Mouse (Mus musculus) spleen, postnatal 4 days (tissue): ENCODE data around the gene Atxn1.
A peak's percentile ranks its signal among the peaks of the same experiment; 100 is the strongest.

ENCODE experiments used
- DNase-seq, 2 experiments: peaks; one replicate each; pipeline ENCODE4 v3.0.0; 2022; ENCODE audit warnings: low spot score in 2 of 2

Atxn1 gene

DNA sequence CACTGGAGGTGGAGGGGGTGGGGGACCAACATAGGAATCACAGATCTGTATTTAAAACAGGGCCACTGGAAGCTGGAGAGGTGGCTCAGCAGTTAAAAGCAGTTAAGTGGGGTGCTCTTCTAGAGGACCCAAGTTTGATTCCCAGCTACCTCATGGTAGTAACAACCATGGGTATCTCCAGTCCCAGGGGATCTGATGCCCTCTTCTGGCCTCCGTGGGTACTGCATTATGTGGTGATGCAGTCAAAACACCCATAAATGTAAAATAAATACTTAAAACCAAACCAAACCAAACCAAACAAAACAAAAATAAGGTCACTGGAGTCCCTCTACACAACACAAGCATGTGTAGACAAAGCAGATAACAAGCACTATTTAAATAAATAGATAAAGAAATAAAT lies 32.9 kb downstream of the Atxn1 start:
- DNase-seq = peak; percentile 31 to 72

GRCm38 (mm10) chr13:45931215-45931614 lies 33.6 kb downstream of the Atxn1 start:
- no peak for DNase-seq

DNA sequence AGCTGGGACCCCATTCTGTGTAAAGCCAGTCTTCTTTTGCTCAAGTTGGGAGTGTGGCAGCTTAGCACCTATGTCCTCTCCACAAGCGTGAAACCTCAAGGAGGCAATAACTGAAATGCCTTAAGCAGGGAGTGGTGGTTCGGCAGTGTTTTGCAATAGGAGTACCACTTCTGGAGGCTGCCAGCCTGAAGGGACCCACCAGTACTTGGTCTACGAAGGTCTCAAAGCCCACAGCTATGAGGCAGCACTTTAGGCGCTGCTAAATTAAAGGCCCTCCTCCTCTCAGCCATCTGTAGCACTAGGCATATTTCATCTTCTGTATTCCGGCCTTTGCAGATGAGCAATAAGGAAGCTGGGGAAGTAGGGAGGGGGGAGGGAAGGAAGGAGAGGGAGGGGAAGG lies 35.1 kb downstream of the Atxn1 start:
- DNase-seq = no peak

- no peak for DNase-seq
Measured at GRCm38 (mm10) chr13:45925294-45925693, 39.5 kb downstream of the Atxn1 start.

DNA sequence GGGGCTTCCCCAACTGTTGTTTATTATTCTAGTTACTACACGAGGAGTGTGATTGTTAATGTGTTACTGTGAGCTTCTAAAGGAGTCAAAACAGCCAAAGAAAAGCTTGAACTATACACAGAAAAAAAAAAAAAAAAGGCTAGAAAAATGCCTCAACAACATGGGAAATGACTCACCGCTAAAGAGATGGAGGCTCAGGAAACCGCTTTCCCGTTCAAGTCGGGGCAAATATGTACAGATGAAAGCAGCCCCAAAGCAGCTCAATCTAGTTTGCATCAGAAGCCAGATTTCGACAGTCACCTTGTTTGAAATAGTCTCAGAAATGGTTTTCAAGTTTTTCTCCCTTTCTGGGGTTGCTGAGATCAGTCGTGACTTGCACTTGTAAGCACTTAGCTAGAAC lies 40.3 kb downstream of the Atxn1 start:
- no peak for DNase-seq

DNA sequence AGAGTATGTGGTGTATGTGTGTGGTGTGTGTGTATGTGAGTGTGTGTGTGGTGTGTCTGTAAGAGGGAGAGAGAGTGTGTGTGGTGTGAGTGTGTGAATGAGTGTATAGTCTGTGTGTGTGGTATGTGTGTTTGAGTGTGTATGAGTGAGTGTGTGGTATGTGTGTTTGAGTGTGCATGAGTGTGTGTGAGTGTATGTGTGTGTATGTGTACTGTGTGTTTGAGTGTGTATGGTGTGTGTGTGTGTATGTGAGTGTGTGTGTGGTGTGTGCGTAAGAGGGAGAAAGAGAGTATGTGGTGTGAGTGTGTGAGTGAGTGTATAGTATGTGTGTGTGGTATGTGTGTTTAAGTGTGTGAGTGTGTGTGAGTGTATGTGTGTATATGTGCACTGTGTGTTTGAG lies 41.7 kb downstream of the Atxn1 start:
- DNase-seq = no peak

DNA sequence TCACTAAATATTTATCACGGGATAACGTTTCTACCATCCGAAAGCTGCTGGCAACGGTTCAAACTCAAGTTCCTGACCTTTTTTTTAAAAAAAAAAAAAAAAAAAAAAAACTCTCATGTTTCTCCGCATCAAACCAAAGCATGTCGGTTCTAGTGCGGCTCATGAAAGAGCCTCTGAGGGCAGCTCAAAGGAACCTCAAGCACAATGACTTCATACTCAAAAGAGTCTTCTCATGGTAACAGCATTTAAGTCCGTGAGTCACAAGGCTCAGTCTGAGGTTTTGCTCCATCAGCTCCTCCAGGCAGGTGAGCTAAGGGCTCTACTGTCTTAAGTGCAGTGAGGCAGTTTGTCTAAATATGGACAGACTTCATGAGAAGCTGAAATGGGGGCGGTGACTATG lies 42.3 kb downstream of the Atxn1 start:
- DNase-seq = no peak

DNA sequence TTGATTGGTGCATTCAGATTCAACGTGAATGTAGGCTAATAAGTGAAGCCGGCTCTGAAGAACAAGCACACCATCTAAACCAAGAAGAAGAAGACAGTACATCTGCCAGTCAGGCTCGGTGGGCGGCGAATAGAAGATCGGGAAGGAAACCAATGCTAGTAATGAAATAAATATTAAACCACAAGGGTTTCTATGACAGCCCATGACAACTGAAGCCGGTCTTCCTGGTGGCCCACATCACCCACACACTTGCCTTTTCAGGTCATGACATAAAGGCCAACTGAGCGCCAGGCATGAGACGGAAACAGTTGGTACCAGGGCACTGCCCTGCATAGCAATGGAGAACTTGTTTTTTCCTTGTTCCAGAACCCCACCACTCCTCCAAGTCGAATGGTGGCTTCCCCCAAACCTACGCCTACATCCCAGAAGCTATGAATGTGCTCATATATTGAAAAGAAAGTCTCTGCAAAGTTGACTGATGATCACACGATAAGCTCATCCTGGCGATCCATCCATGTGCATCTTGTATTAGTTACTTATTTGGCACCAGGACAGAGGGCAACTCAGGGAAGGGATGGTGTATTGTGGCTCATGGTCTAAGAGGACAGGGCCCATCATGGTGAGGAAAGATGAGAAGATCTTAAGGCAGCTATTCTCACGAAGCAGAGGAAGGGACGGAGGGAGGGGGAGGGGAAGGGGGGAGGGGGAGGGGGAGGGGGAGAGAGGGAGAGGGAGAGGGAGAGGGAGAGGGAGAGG lies 45.7 kb downstream of the Atxn1 start:
- no peak for DNase-seq

DNA sequence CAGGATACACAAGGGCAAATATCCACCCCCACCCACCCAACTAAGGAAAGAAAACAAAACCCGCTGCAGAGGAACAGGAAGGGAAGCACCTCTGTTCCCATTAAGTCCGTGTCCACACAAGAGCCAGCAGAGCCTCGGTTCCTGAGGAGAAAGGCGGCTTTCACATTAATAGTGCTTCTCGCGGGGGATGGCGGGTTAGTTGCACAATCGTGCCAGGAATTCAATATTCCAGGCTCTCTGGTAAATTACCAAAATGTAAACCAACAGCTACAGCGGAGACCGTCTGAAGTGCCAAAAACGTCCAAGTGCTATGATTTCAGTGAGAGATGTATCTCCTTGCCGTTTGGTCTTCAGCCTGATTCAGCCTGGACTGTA lies 46.8 kb downstream of the Atxn1 start:
- no peak for DNase-seq

DNA sequence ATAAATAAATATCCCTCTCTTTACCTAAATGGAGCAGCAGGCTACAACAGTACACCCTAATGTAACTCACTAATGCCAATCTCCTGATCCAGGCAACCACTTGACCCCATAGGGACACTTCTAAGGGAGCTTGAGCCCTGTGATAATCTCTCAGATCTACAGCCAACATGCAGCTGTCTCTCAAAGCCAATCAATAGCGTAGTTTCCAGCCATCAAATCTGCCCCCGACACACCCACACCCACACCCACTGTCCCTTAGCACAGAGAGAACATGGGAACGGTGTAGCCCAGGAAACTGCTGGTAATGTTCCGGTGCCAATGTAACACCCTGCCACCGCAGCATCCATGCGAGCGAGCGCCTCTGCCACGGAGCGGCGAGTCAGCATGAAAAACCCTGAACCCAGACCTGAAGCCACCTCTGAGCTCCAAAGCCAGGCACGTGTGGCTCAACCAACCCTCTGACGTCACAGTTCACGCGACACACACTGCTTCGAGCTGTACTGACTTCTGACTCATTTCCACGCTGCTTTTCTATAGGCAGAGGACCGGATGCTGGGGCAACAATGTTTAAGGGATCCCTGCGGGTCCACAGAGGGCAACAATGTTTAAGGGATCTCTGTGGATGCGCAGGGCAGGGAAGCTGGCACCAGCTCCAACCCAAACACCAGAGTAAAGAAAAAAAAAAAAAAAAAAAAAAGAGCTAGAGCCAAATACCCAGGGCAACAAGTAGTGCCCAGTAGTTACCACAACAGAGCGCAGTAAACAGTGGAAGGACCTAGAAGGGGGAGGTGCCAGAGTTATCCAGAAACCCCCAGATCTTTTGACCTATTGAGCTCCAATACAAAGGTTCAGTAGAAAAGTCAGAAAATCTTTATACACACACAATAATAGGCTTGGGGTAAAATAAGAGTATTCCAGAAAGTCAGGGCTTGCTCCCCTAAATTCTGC lies 47.5 kb downstream of the Atxn1 start:
- no peak for DNase-seq

DNA sequence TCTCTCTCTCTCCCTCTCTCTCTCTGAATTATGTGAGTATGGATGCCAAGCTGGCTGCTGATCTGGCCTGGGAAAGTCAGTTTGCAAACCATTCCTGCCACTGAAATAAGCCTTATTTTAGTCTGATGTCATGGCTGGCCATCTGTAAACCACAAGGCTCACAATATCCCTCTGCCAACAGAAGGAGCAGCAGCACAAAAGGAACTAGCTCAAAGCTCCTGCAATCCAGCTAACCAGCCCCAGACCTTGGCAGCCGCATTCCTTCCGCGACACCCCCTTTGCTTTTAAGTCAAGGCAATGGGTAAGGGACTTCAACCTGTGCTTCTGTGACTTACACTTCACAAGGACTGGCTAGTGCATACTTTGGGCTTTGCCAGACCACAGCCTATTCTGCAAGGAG lies 48.9 kb downstream of the Atxn1 start:
- DNase-seq = no peak

DNA sequence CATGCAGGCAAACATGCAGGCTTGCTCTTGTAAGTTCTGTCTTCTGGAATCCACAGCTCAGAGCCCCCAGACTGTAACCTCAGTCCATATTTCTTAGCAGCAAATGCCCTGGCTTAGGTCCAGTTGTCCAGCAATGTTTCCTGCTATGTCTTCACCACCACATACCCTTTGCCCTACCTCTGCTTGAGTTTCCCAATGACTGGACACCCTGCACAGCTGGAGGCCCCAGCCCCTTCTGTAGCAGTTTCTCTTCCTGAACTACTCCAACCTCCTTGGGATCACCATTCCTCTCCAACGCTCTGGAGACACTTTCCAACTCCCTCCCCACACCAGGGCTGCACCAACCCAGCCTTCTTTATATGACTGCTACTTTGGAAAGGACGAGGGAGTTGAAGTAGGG lies 49.8 kb downstream of the Atxn1 start:
- no peak for DNase-seq

- DNase-seq = no peak
Measured at GRCm38 (mm10) chr13:45914117-45914516, 50.7 kb downstream of the Atxn1 start.

- no peak for DNase-seq
Measured at GRCm38 (mm10) chr13:45911848-45912247, 53.0 kb downstream of the Atxn1 start.

DNA sequence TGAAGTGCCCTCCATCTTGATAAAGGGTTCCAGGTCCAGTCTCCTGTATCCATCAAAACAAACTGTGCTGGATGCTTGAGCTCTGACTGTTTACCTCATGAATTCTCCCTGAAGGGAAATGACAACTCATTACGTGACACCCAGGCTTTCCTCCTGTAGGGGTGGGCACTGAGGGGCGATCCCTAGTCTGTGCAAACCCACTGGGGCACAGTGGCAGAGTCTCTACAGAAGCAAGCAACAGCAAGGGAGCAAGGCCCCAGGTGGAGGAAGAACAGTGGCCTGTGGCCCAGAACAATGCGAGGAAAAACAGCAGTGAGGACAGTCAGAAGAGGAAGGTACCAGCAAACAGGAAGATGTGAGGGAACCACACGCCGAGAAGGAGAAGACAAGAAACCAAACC lies 53.7 kb downstream of the Atxn1 start:
- DNase-seq = no peak

GRCm38 (mm10) chr13:45910348-45910747 lies 54.5 kb downstream of the Atxn1 start:
- no peak for DNase-seq

DNA sequence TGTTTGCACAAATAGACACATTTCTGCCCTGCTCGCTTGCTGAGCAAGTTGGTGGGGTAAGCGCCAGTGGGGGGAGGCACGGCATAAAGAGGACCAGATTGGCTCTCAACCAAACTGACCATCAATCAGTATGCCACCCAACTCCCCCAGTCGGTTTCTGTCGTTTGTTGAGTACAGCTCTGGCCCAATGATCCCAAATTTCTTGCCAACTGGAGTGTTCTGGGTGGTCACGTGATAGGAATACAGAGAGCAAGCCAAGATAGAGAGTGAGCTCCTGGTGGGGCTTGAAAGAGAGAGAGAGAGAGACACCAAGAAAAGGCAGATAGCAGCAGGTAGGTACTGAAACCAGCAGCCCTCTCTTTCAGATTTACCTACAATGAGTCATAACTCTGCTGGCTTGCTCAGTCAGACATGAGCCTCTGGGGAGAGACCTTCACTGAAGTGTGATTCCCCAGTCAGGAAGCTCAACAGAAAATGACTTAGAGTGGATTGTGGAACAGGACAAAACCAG lies 57.6 kb downstream of the Atxn1 start:
- no peak for DNase-seq

DNA sequence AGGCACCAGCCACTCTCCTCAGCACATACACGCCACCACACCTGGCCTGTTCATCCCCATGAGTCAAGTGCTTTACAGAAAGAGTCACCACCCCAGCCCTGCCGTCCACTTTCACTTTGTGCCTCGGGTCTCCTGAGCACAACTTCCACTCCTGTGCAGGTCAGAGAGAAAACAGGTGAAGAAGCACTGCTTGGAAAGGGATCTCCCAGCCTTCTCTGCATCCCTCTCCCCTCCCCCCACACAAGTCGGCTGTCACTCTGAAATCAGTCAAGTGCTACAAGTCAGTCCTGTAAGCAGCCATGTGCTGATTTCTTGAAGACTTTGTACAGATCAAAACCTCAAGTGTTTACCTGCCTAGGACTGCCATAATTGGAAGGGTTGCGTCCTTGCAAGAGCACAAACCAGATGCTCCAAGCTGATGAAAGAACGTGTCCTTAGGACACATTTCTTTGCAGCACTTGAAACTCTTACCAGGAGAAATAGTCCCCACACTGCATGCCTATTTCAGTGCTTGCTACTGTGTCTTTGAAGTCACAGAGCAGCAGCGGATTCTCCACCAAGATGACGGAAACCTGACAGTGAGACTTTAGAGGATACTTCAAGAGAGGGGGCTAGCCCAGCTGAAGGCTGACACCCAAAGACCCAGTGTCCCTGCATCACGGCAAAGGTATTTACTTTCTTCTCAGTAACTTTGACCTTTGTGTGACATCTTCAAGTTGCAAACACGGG lies 58.2 kb downstream of the Atxn1 start:
- DNase-seq = no peak

GRCm38 (mm10) chr13:45904955-45905354 lies 59.9 kb downstream of the Atxn1 start:
- no peak for DNase-seq

DNA sequence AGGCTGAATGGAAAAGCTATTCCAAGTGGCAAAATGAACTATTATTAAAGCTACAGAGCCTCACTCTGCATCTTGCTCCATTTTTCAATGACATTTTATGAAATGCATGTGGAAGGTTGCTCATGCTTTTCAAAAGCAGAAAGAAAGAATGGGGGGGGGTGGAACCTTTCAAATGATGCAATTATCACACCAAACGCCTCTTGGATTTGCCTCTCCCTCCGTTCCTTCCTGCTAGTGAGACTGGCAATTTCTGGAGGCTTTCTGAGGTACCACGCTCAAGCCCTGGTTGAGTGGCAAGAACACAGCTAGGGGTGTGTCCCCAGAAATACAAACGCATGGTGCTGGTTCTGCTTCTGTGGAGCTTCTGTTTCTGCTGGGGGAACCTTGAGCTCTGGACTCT lies 60.4 kb downstream of the Atxn1 start:
- DNase-seq = no peak

- no peak for DNase-seq
Measured at GRCm38 (mm10) chr13:45903519-45904274, 61.1 kb downstream of the Atxn1 start.
